Mouse (Mus musculus) limb, embryonic 14.5 days (tissue): ENCODE data around the gene Map4k2. TPM values are rescaled to one million over a fixed set of nuclear protein-coding genes. Genes with fewer than 3 reads are reported as not detected.

ENCODE experiments used
- ATAC-seq: fragments of 200-750 bp; cut with Nextera tagmentation; 2 replicates; pipeline ENCODE4 v1.8.0; 2017; ENCODE audit warnings: low read depth, moderate number of reproducible peaks, moderate TSS enrichment; ENCODE audit not compliant: low FRiP score
- DNase-seq: peaks from one replicate; pipeline ENCODE4 v3.0.0-alpha.2; 2015; ENCODE audit warnings: low spot score
- H3K27ac ChIP-seq: fragments of 300-500 bp; sonication (generic); replicated peaks from 2 replicates; pipeline ENCODE4 v1.5.1; 2014; ENCODE audit warnings: low read depth, mild to moderate bottlenecking, low read length, moderate library complexity, mixed read lengths
- H3K27me3 ChIP-seq: fragments of 300-500 bp; sonication (generic); 2 replicates; pipeline ENCODE4 v1.6.1; 2014; ENCODE audit warnings: low read length, mixed read lengths; ENCODE audit not compliant: control insufficient read depth, insufficient read depth
- H3K36me3 ChIP-seq: fragments of 300-500 bp; sonication (generic); 2 replicates; pipeline ENCODE4 v1.6.1; 2014; ENCODE audit warnings: mild to moderate bottlenecking, low read length, moderate library complexity, mixed read lengths; ENCODE audit not compliant: control insufficient read depth, insufficient read depth
- H3K4me1 ChIP-seq: fragments of 300-500 bp; sonication (generic); 2 replicates; pipeline ENCODE4 v1.6.1; 2014; ENCODE audit warnings: antibody characterized with exemption, low read length, mixed read lengths; ENCODE audit not compliant: control insufficient read depth, insufficient read depth
- H3K4me2 ChIP-seq: fragments of 300-500 bp; sonication (generic); replicated peaks from 2 replicates; pipeline ENCODE4 v1.6.1; 2014; ENCODE audit warnings: low read depth, mild to moderate bottlenecking, low read length, moderate library complexity; ENCODE audit not compliant: severe bottlenecking
- H3K4me3 ChIP-seq: fragments of 300-500 bp; sonication (generic); replicated peaks from 2 replicates; pipeline ENCODE4 v1.5.1; 2014; ENCODE audit warnings: low read length
- H3K9ac ChIP-seq: fragments of 300-500 bp; sonication (generic); 2 replicates; pipeline ENCODE4 v1.6.1; 2014; ENCODE audit warnings: mild to moderate bottlenecking, low read depth, low read length, moderate library complexity; ENCODE audit not compliant: severe bottlenecking
- H3K9me3 ChIP-seq: fragments of 300-500 bp; sonication (generic); 2 replicates; pipeline ENCODE4 v1.6.1; 2016; ENCODE audit warnings: low read length; ENCODE audit not compliant: control insufficient read depth
- POLR2A ChIP-seq: fragments of 200-500 bp; IDR thresholded peaks from 2 replicates; pipeline ENCODE4 v1.8.0; 2012; ENCODE audit warnings: inconsistent platforms, mild to moderate bottlenecking, moderate library complexity, borderline replicate concordance; ENCODE audit not compliant: insufficient read depth, insufficient read length; ENCODE audit errors: extremely low read depth
- WGBS: fragments of 180-500 bp; shearing (Covaris S2); extraction: QIAGEN DNeasy Blood & Tissue Kit; methylation state at CpG from one replicate; pipeline ENCODE4 v1.1.7; 2014; 5-methylcytosine and 5-hydroxymethylcytosine counted together
- microRNA-seq: library from miRNA; unstranded; fragments of <30 nt; microRNA quantifications from one replicate; pipeline ENCODE4, GENCODE M21; 2016
- polyA plus RNA-seq, 2 experiments: library from polyadenylated mRNA; depleted of rRNA in 1 of 2; stranded (reverse) in 1 of 2; unstranded in 1 of 2; fragments of >200 nt; fragmentation: Nextera tagmentation in 1 of 2; extraction: Ambion mirVana in 1 of 2; gene quantifications; 2 replicates each; pipeline versions ENCODE4 v1.2.1 to v1.2.3; 2012 to 2014

Map4k2 gene
- polyA plus RNA-seq, 2 experiments = 8.8 to 90.4 TPM

DNA sequence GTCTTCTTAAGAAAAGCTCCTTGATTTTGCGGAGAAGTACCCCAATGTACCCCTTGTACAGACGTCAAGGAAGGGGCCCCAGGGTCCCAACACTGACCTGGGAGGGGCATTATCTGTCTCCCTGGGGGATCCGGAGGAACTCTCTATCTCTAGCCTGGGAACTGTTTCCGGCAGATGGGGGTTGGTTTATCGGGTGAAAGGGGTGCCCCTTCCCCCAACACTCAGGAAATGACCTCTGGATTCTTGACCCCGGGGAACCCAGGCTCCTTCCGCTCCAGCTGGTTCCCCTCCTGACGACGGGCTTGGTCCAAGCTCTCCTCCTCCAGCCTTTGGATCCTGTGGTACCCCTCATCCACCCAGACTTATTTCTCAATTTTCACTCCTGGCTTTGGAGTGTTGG is 61.0 kb downstream of the Map4k2 start:
- H3K4me1 ChIP-seq = peaks cover 18% of the 10 kb centered on the region
- ATAC-seq = no peak
- peak overlapping the region; percentile 22; the same call in 1 of the 2 replicates for H3K9ac ChIP-seq
- 9% methylated on average over 9 of the region's 9 CpGs for WGBS
- peak overlapping the region; percentile 46 for H3K4me2 ChIP-seq
- H3K27ac ChIP-seq = no peak overlapping the region
- H3K9me3 ChIP-seq = no peaks in the 10 kb centered on the region
- no peak for TF ChIP-seq POLR2A
- H3K27me3 ChIP-seq = peaks cover 35% of the 10 kb centered on the region
- DNase-seq = no peak
- H3K36me3 ChIP-seq = no peaks in the 10 kb centered on the region
- H3K4me3 ChIP-seq = peak overlapping the region; percentile 32

DNA sequence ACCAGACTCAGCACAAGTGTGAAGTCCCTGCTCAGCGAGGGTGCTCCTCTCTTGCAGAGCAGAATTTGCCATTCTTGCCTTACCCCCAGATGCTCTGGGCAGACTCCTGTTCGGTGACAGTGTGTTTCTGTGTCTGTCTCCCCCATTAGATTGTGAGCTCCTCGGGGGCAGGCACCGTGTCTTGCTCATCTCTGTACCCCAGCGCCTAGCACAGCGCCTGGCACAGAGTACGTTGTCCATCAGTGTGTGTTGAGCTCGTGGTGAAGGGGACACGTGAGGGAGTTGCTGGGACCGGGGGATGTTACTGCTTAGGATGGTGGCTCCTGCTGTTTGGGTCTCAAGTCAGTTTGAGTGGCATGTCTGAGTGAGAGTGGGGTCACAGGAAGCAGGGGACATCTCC is 62.9 kb downstream of the Map4k2 start:
- Histone ChIP-seq H3K9ac (no peak overlapping the region), H3K4me2 (no peak overlapping the region), H3K27me3 (peaks cover 29% of the 10 kb centered on the region), H3K4me1 (peaks cover 13% of the 10 kb centered on the region), H3K27ac (no peak overlapping the region), H3K9me3 (no peaks in the 10 kb centered on the region), H3K36me3 (no peaks in the 10 kb centered on the region), H3K4me3 (no peak overlapping the region)
- WGBS = 88% methylated on average over 10 of the region's 10 CpGs
- ATAC-seq (no peak), DNase-seq (no peak)
- TF ChIP-seq POLR2A = no peak

Small RNA genes lying within 50 kb of the gene (microRNA-seq; reads per million reads assigned to microRNA genes)
- gene Mir6989 = not detected

Other genes with a start within 250 kb of the Map4k2 start
- gene AC131692.1, start 246.7 kb upstream of the Map4k2 start, polyA plus RNA-seq (2012; rRNA removed) = 0.14 and 0.75 TPM in 2 replicates
- gene AC131692.1, start 246.7 kb upstream of the Map4k2 start, polyA plus RNA-seq (2014; fragmentation: Nextera tagmentation; extraction: Ambion mirVana) = not detected in 2 replicates
- gene Naaladl1, start 235.4 kb upstream of the Map4k2 start, polyA plus RNA-seq (2012; rRNA removed) = 2.5 and 3.0 TPM in 2 replicates
- 0.21 and 0.48 TPM in 2 replicates for gene Naaladl1, start 235.4 kb upstream of the Map4k2 start, polyA plus RNA-seq (2014; fragmentation: Nextera tagmentation; extraction: Ambion mirVana)
- gene Sac3d1, start 222.5 kb upstream of the Map4k2 start, polyA plus RNA-seq (2012; rRNA removed) = 45.6 and 57.9 TPM in 2 replicates
- 53.8 and 55.9 TPM in 2 replicates for gene Sac3d1, start 222.5 kb upstream of the Map4k2 start, polyA plus RNA-seq (2014; fragmentation: Nextera tagmentation; extraction: Ambion mirVana)
- 36.4 and 48.9 TPM in 2 replicates for gene Snx15, start 212.8 kb upstream of the Map4k2 start, polyA plus RNA-seq (2012; rRNA removed)
- 30.2 and 33.9 TPM in 2 replicates for gene Snx15, start 212.8 kb upstream of the Map4k2 start, polyA plus RNA-seq (2014; fragmentation: Nextera tagmentation; extraction: Ambion mirVana)
- gene Batf2, start 200.2 kb upstream of the Map4k2 start, polyA plus RNA-seq (2012; rRNA removed) = 0.10 and 0.22 TPM in 2 replicates
- 0.15 TPM in 1 of 2 replicates, not detected in the other for gene Batf2, start 200.2 kb upstream of the Map4k2 start, polyA plus RNA-seq (2014; fragmentation: Nextera tagmentation; extraction: Ambion mirVana)
- gene Arl2, start 199.6 kb upstream of the Map4k2 start, polyA plus RNA-seq (2012; rRNA removed) = 91.9 and 127 TPM in 2 replicates
- gene Arl2, start 199.6 kb upstream of the Map4k2 start, polyA plus RNA-seq (2014; fragmentation: Nextera tagmentation; extraction: Ambion mirVana) = 76.0 and 77.5 TPM in 2 replicates
- 0.05 and 0.09 TPM in 2 replicates for gene Majin, start 156.7 kb upstream of the Map4k2 start, polyA plus RNA-seq (2012; rRNA removed)
- not detected in 2 replicates for gene Majin, start 156.7 kb upstream of the Map4k2 start, polyA plus RNA-seq (2014; fragmentation: Nextera tagmentation; extraction: Ambion mirVana)
- 1.5 and 2.7 TPM in 2 replicates for gene Gpha2, start 114.8 kb upstream of the Map4k2 start, polyA plus RNA-seq (2012; rRNA removed)
- 1.2 and 2.3 TPM in 2 replicates for gene Gpha2, start 114.8 kb upstream of the Map4k2 start, polyA plus RNA-seq (2014; fragmentation: Nextera tagmentation; extraction: Ambion mirVana)
- gene Ppp2r5b, start 105.3 kb upstream of the Map4k2 start, polyA plus RNA-seq (2012; rRNA removed) = 45.0 and 48.1 TPM in 2 replicates
- gene Ppp2r5b, start 105.3 kb upstream of the Map4k2 start, polyA plus RNA-seq (2014; fragmentation: Nextera tagmentation; extraction: Ambion mirVana) = 27.5 and 27.8 TPM in 2 replicates
- gene Atg2a, start 99.5 kb upstream of the Map4k2 start, polyA plus RNA-seq (2012; rRNA removed) = 18.3 and 25.7 TPM in 2 replicates
- 10.6 and 14.6 TPM in 2 replicates for gene Atg2a, start 99.5 kb upstream of the Map4k2 start, polyA plus RNA-seq (2014; fragmentation: Nextera tagmentation; extraction: Ambion mirVana)
- 160 and 232 TPM in 2 replicates for gene Ehd1, start 64.4 kb upstream of the Map4k2 start, polyA plus RNA-seq (2012; rRNA removed)
- 68.7 and 81.8 TPM in 2 replicates for gene Ehd1, start 64.4 kb upstream of the Map4k2 start, polyA plus RNA-seq (2014; fragmentation: Nextera tagmentation; extraction: Ambion mirVana)
- 15.2 and 17.0 TPM in 2 replicates for gene Cdc42bpg, start 34.7 kb upstream of the Map4k2 start, polyA plus RNA-seq (2012; rRNA removed)
- 1.4 and 2.0 TPM in 2 replicates for gene Cdc42bpg, start 34.7 kb upstream of the Map4k2 start, polyA plus RNA-seq (2014; fragmentation: Nextera tagmentation; extraction: Ambion mirVana)
- gene Men1, start 6.2 kb upstream of the Map4k2 start, polyA plus RNA-seq (2012; rRNA removed) = 102 and 117 TPM in 2 replicates
- gene Men1, start 6.2 kb upstream of the Map4k2 start, polyA plus RNA-seq (2014; fragmentation: Nextera tagmentation; extraction: Ambion mirVana) = 60.4 and 65.6 TPM in 2 replicates
- 252 and 276 TPM in 2 replicates for gene Sf1, start 22.6 kb downstream of the Map4k2 start, polyA plus RNA-seq (2012; rRNA removed)
- gene Sf1, start 22.6 kb downstream of the Map4k2 start, polyA plus RNA-seq (2014; fragmentation: Nextera tagmentation; extraction: Ambion mirVana) = 149 and 159 TPM in 2 replicates
- 20.5 and 23.9 TPM in 2 replicates for gene Pygm, start 43.3 kb downstream of the Map4k2 start, polyA plus RNA-seq (2012; rRNA removed)
- gene Pygm, start 43.3 kb downstream of the Map4k2 start, polyA plus RNA-seq (2014; fragmentation: Nextera tagmentation; extraction: Ambion mirVana) = 17.3 and 22.8 TPM in 2 replicates
- gene Rasgrp2, start 58.2 kb downstream of the Map4k2 start, polyA plus RNA-seq (2012; rRNA removed) = 27.6 and 38.0 TPM in 2 replicates
- 23.4 and 27.5 TPM in 2 replicates for gene Rasgrp2, start 58.2 kb downstream of the Map4k2 start, polyA plus RNA-seq (2014; fragmentation: Nextera tagmentation; extraction: Ambion mirVana)
- gene Nrxn2, start 77.6 kb downstream of the Map4k2 start, polyA plus RNA-seq (2012; rRNA removed) = 3.6 and 6.1 TPM in 2 replicates
- gene Nrxn2, start 77.6 kb downstream of the Map4k2 start, polyA plus RNA-seq (2014; fragmentation: Nextera tagmentation; extraction: Ambion mirVana) = 1.3 and 2.6 TPM in 2 replicates
- gene Slc22a12, start 201.9 kb downstream of the Map4k2 start, polyA plus RNA-seq (2012; rRNA removed) = not detected in 2 replicates
- gene Slc22a12, start 201.9 kb downstream of the Map4k2 start, polyA plus RNA-seq (2014; fragmentation: Nextera tagmentation; extraction: Ambion mirVana) = not detected in 2 replicates